Mouse (Mus musculus) liver, embryonic 12.5 days (tissue): ENCODE data around the gene Znrd1. TPM values are rescaled to one million over a fixed set of nuclear protein-coding genes. Genes with fewer than 3 reads are reported as not detected.
"Not testable (repeated sequence)": the region's sequence is repeated elsewhere in the genome, so short reads cannot be mapped to it uniquely, and the experiment has no call there.

Source experiments
- ATAC-seq: fragments of 200-750 bp; cut with Nextera tagmentation; 2 replicates; pipeline ENCODE4 v1.8.0; 2017; ENCODE audit warnings: moderate number of reproducible peaks, mild to moderate bottlenecking, moderate library complexity
- H3K27ac ChIP-seq: fragments of 300-500 bp; sonication (generic); 2 replicates; pipeline ENCODE4 v1.5.1; 2016; ENCODE audit warnings: mild to moderate bottlenecking
- H3K27me3 ChIP-seq: fragments of 300-500 bp; sonication (generic); replicated peaks from 2 replicates; pipeline ENCODE4 v1.6.1; 2016; ENCODE audit warnings: mild to moderate bottlenecking, moderate library complexity
- H3K36me3 ChIP-seq: fragments of 300-500 bp; sonication (generic); 2 replicates; pipeline ENCODE4 v1.6.1; 2016; ENCODE audit warnings: mild to moderate bottlenecking, moderate library complexity
- H3K4me1 ChIP-seq: fragments of 300-500 bp; sonication (generic); 2 replicates; pipeline ENCODE4 v1.6.1; 2016
- H3K4me2 ChIP-seq: fragments of 300-500 bp; sonication (generic); 2 replicates; pipeline ENCODE4 v1.6.1; 2016; ENCODE audit warnings: mild to moderate bottlenecking, moderate library complexity
- H3K4me3 ChIP-seq: fragments of 300-500 bp; sonication (generic); 2 replicates; pipeline ENCODE4 v1.5.1; 2016; ENCODE audit warnings: mild to moderate bottlenecking, moderate library complexity
- H3K9ac ChIP-seq: fragments of 300-500 bp; sonication (generic); 2 replicates; pipeline ENCODE4 v1.6.1; 2016; ENCODE audit warnings: mild to moderate bottlenecking, moderate library complexity
- H3K9me3 ChIP-seq: fragments of 300-500 bp; sonication (generic); replicated peaks from 2 replicates; pipeline ENCODE4 v1.6.1; 2016; ENCODE audit warnings: mild to moderate bottlenecking, moderate library complexity
- WGBS: fragments of 180-500 bp; shearing (Covaris S2); methylation state at CpG from one replicate; pipeline ENCODE4 v1.1.7; 2016; ENCODE audit not compliant: insufficient replicate concordance; 5-methylcytosine and 5-hydroxymethylcytosine counted together
- polyA plus RNA-seq: library from polyadenylated mRNA; unstranded; fragments of >200 nt; fragmentation: Nextera tagmentation; extraction: Ambion mirVana; gene quantifications from 2 replicates; pipeline ENCODE4 v1.2.1, GENCODE M21; 2016

The Znrd1 gene
- polyA plus RNA-seq, 1 experiment from 2014 or later = 32.7 TPM

GRCm38 (mm10) chr17:36990630-36991029, 32.3 kb upstream of the Znrd1 start:
- 77% methylated on average over 6 of the region's 6 CpGs for WGBS
- H3K4me1 ChIP-seq, H3K4me2 ChIP-seq, H3K27ac ChIP-seq, H3K9me3 ChIP-seq, ATAC-seq, H3K36me3 ChIP-seq, H3K9ac ChIP-seq, H3K4me3 ChIP-seq: not testable (repeated sequence)
- peaks cover 40% of the 10 kb centered on the region for H3K27me3 ChIP-seq

GRCm38 (mm10) chr17:36989437-36989836, 31.1 kb upstream of the Znrd1 start, which contains the start of gene H2-M5:
TSS of gene H2-M5 (minus strand) at chr17:36989537.
- 30% methylated on average over 5 of the region's 5 CpGs for WGBS
- no peak within 1 kb of the TSS for H3K4me3 ChIP-seq
- no peak within 1 kb of the TSS for H3K27ac ChIP-seq

GRCm38 (mm10) chr17:36988475-36988874, 30.1 kb upstream of the Znrd1 start:
- Histone ChIP-seq H3K9me3 (no peaks in the 10 kb centered on the region), H3K27ac (no peak overlapping the region), H3K4me3 (no peak overlapping the region), H3K36me3 (no peaks in the 10 kb centered on the region), H3K9ac (no peak overlapping the region), H3K27me3 (peaks cover 40% of the 10 kb centered on the region), H3K4me2 (no peak overlapping the region), H3K4me1 (no peaks in the 10 kb centered on the region)
- WGBS = 8% methylated on average over 24 of the region's 24 CpGs
- ATAC-seq = no peak

More at GRCm38 (mm10) chr17:36989437-36989836, 31.1 kb upstream of the Znrd1 start, which contains the start of gene H2-M5:
- Histone ChIP-seq H3K4me2 (no peak within 1 kb of the TSS), H3K4me1 (no peaks in the 10 kb centered on the region), H3K9ac (no peak within 1 kb of the TSS), H3K9me3 (no peaks in the 10 kb centered on the region), H3K27me3 (peaks cover 40% of the 10 kb centered on the region), H3K36me3 (no peaks in the 10 kb centered on the region)
- ATAC-seq = no peak

DNA sequence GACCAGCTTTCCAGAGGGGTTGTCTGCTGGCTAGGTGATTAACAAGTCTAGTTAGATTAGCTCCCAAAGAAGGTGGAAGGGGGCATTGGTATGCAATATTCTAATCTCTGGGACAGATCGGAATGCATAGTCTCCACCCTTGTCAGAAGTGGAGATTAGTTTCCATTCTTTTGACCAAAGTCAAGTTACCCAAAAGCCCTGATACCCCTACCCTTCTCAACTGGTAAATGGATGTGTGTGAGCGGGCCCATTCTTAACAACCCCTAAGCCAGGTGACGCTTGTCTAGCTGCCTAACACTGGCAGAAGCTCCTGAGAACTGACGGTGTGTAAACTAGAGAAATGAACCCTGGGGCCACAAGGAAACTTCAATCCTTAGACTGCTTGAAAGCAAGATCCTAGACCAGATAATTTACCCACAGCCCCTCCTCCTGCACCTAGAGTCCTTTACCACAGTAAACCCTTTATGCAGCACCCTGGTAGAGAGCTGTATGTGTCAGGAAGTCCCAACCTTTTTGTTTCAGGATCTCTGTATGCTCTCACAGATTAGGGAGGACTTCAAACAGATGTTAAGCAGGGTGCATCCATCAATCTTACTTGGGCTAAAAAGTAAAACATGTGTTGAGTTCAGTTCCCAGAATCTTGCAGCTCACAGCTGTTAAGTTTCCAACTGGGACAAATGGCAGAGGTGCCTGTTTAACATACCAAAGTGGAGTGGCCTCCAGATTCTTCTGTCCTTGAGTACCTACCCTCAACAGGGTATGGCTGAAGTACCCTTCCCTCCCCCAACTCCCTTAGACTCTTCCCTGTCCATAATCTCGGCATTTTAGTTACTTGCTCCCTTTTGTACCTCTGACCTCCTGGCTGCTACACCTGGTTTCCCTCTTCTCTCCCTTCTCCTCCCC, 24.1 kb upstream of the Znrd1 start:
- WGBS = 33% methylated on average over 5 of the region's 5 CpGs
- Histone ChIP-seq H3K27me3 (peaks cover 57% of the 10 kb centered on the region), H3K4me3 (no peak overlapping the region)

DNA sequence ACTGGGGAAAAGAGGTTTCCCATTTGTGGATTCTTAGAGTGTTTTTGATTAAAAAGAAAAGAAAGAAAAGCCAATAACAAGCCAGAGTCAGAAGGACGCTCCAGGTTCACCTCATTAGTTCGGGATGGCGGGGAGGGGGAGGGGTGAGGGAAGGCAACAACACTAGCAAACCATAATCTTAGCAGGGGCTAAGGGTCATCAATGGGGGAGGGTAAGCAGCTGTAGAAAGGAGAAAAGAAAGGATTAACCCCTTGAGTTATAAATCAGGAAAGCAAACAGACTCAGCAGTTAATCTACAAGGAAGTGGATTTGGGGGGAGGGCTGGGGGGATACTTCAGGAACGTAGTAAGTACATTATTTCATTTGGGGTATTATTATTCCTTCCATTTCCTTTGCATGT, 23.5 kb upstream of the Znrd1 start:
- Histone ChIP-seq H3K27ac (no peak overlapping the region), H3K9ac (no peak overlapping the region), H3K27me3 (peaks cover 50% of the 10 kb centered on the region), H3K9me3 (no peaks in the 10 kb centered on the region), H3K4me2 (peak overlapping the region; percentile 39), H3K36me3 (no peaks in the 10 kb centered on the region), H3K4me3 (0 out of 2 replicates have a peak overlapping the region, but pooled peaks have one; percentile 1), H3K4me1 (peaks cover 3% of the 10 kb centered on the region; the same call in 1 of the 2 replicates)
- 10% methylated on average over 4 of the region's 4 CpGs for WGBS
- ATAC-seq = no peak

More for the DNA sequence above, 24.1 kb upstream of the Znrd1 start:
- no peak overlapping the region for H3K4me2 ChIP-seq
- H3K9ac ChIP-seq = no peak overlapping the region
- peaks cover 3% of the 10 kb centered on the region; the same call in 1 of the 2 replicates for H3K4me1 ChIP-seq
- no peaks in the 10 kb centered on the region for H3K9me3 ChIP-seq
- no peak for ATAC-seq
- no peaks in the 10 kb centered on the region for H3K36me3 ChIP-seq
- no peak overlapping the region for H3K27ac ChIP-seq

GRCm38 (mm10) chr17:36981221-36981813, 23.0 kb upstream of the Znrd1 start, which contains the start of gene 2410137M14Rik:
TSS of gene 2410137M14Rik (minus strand) at chr17:36981237.
- WGBS = 5% methylated on average over 18 of the region's 18 CpGs
- no peak for ATAC-seq
- H3K4me2 ChIP-seq = peak within 1 kb of the TSS; percentile 39
- no peak within 1 kb of the TSS; the same call in 1 of the 2 replicates for H3K9ac ChIP-seq
- no peaks in the 10 kb centered on the region for H3K9me3 ChIP-seq
- H3K27me3 ChIP-seq = peaks cover 45% of the 10 kb centered on the region
- peaks cover 3% of the 10 kb centered on the region; the same call in 1 of the 2 replicates for H3K4me1 ChIP-seq
- H3K4me3 ChIP-seq = 0 out of 2 replicates have a peak within 1 kb of the TSS, but pooled peaks have one; percentile 1
- H3K27ac ChIP-seq = no peak within 1 kb of the TSS
- H3K36me3 ChIP-seq = no peaks in the 10 kb centered on the region

DNA sequence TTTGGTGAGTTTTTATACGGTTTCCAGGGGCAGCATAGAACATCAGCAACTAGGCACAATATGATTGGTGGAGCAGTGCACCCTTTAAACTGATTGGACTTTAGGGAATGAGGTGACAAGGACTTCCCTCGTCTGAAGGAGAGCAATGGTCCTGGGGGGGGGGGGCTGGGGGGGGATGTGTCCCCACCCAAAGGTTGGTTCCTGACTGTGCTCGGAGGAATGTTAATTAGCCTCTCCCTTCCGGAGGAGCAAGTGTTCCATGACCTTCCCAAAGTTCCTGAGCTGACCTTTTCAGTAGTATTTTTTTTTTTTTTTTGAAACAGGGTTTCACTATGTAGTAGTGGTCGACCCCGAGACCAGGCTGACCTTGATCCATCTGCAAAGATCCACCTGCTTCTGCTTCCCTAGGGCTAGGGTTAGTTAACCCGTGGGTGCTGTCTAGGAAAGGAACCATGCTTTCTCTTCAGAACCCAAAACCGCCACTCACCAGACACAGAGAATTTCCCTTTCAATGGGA, 15.0 kb upstream of the Znrd1 start:
- peaks cover 13% of the 10 kb centered on the region; the same call in 1 of the 2 replicates for H3K27me3 ChIP-seq

GRCm38 (mm10) chr17:36972791-36973190, 14.4 kb upstream of the Znrd1 start:
- H3K36me3 ChIP-seq = no peaks in the 10 kb centered on the region
- no peak overlapping the region for H3K4me3 ChIP-seq
- ATAC-seq = no peak
- H3K4me2 ChIP-seq = no peak overlapping the region
- H3K27me3 ChIP-seq = peaks cover 13% of the 10 kb centered on the region; the same call in 1 of the 2 replicates
- no peak overlapping the region for H3K9ac ChIP-seq
- no peak overlapping the region for H3K27ac ChIP-seq
- H3K9me3 ChIP-seq = no peaks in the 10 kb centered on the region
- WGBS = 40% methylated on average over 3 of the region's 3 CpGs
- H3K4me1 ChIP-seq = no peaks in the 10 kb centered on the region

More for the DNA sequence above, 15.0 kb upstream of the Znrd1 start:
- no peak for ATAC-seq
- Histone ChIP-seq H3K4me2 (no peak overlapping the region), H3K9ac (no peak overlapping the region), H3K4me3 (no peak overlapping the region), H3K27ac (no peak overlapping the region), H3K4me1 (no peaks in the 10 kb centered on the region), H3K9me3 (no peaks in the 10 kb centered on the region), H3K36me3 (no peaks in the 10 kb centered on the region)
- WGBS = 50% methylated on average over 8 of the region's 8 CpGs

DNA sequence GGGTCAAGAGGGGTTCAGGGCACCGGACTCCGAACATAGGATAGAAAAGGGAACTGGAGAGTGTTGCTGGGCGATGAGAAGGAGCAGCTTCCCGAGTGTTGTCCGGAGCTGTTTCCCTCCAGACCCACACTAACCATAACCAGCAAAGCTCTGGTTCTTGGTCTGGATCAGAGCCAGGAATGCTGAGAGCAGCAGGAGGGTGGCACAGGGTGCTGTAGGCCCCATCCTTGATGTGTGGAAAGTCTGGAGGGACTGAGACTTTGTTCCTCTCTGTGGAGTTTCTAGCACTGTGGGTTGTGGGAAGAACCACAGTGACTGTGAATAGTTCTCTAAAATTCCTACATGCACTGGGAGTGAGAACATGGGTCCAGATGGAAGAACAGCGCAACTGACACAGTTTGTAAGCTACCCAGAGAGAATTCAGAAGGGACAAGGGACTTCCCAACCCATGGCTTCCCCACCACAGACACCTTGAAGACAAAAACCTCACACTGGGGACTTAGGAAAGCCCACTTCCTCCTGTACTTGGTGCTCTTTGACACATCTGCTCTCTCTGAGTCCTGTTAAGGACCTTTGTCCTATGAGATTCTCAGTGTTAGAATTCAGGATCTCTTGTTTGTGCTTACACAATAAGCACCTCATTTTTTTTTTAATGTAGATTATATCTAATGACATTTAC, 13.0 kb upstream of the Znrd1 start:
- 62% methylated on average over 6 of the region's 6 CpGs for WGBS
- H3K4me1 ChIP-seq = no peaks in the 10 kb centered on the region
- H3K4me3 ChIP-seq = no peak overlapping the region
- H3K4me2 ChIP-seq = no peak overlapping the region
- no peak overlapping the region for H3K9ac ChIP-seq
- H3K36me3 ChIP-seq = no peaks in the 10 kb centered on the region
- H3K27ac ChIP-seq = no peak overlapping the region
- H3K9me3 ChIP-seq = no peaks in the 10 kb centered on the region
- peaks cover 13% of the 10 kb centered on the region; the same call in 1 of the 2 replicates for H3K27me3 ChIP-seq
- no peak for ATAC-seq

DNA sequence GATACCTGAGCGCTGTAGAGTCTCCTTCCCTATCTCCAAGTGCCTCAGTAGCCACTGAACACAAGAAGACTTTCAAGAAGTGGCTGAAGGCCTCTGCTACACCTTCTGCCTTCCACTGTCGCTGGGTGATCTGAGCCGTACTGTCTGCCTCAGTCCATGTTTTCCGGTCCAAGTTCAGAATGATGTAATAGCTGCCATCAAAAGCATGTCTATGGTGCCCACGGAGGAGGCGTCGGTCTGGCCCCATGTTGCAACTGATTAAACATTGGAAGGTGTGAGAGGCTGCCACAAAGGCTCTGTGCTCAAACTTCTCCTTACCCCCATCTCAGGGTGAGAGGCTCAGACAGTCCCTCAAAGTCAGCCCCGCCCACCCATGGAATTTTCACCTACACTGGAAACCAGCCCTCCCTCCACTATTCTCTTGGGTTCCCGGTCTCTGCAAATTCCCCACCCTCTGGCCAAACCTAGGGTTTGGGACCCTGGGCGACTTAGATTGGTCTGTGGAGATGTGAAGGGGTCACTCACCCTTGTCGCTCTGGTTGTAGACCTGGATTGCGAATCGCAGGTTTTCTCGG, 12.0 kb upstream of the Znrd1 start:
- 69% methylated on average over 14 of the region's 14 CpGs for WGBS
- 0 out of 2 replicates have a peak, but pooled peaks have one; percentile 24 for ATAC-seq

GRCm38 (mm10) chr17:36966875-36967274, 8.5 kb upstream of the Znrd1 start:
- ATAC-seq = no peak

More for the DNA sequence above, 12.0 kb upstream of the Znrd1 start:
- Histone ChIP-seq H3K9me3 (no peaks in the 10 kb centered on the region), H3K27me3 (peaks cover 13% of the 10 kb centered on the region; the same call in 1 of the 2 replicates), H3K27ac (no peak overlapping the region), H3K4me1 (no peaks in the 10 kb centered on the region), H3K36me3 (no peaks in the 10 kb centered on the region), H3K4me2 (no peak overlapping the region), H3K9ac (no peak overlapping the region), H3K4me3 (no peak overlapping the region)

More at GRCm38 (mm10) chr17:36966875-36967274, 8.5 kb upstream of the Znrd1 start:
- Histone ChIP-seq H3K36me3 (no peaks in the 10 kb centered on the region), H3K4me3 (no peak overlapping the region), H3K4me2 (no peak overlapping the region), H3K9me3 (no peaks in the 10 kb centered on the region), H3K27me3 (0 out of 2 replicates have a peak, but pooled peaks cover 10% of the 10 kb centered on the region), H3K4me1 (no peaks in the 10 kb centered on the region), H3K27ac (no peak overlapping the region), H3K9ac (no peak overlapping the region)
- WGBS = 10% methylated on average over 1 of the region's 1 CpGs
